Mouse (Mus musculus) left cerebral cortex, adult 8-10 months (tissue): Measurements from ENCODE around the gene Mettl9. TPM values are rescaled to one million over a fixed set of nuclear protein-coding genes. Genes with fewer than 3 reads are reported as not detected.

Experiments
- DNase-seq, 2 experiments: peaks; one replicate each; pipeline ENCODE4 v3.0.0; 2022; ENCODE audit warnings: low spot score in 2 of 2
- total RNA-seq, 4 experiments: library from RNA; stranded (reverse); gene quantifications; 2 replicates each; pipeline ENCODE4 v1.2.4; 2022

The Mettl9 gene
- total RNA-seq, 4 experiments from 2014 or later: 101 to 118 (median 101) TPM

DNA sequence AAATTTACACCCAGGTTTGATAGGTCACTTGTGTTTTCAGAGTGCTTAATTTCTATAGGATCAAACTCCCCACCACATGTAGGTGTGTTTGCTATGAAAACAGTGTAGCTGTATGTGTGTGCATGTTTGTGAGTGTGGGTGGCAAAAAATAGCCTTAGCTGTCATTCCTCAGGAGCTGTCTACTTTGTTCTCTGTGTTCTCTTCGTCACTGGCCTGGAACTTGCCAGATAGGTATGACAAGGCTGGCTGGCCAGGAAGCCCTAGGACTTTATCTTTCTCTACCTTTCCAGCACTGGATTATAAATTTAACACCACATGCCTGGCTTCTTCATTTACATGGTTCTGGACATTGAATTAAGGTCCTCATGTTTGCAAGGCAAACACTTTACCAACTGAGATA is 10.0 kb downstream of the Mettl9 start:
- DNase-seq: no peak

DNA sequence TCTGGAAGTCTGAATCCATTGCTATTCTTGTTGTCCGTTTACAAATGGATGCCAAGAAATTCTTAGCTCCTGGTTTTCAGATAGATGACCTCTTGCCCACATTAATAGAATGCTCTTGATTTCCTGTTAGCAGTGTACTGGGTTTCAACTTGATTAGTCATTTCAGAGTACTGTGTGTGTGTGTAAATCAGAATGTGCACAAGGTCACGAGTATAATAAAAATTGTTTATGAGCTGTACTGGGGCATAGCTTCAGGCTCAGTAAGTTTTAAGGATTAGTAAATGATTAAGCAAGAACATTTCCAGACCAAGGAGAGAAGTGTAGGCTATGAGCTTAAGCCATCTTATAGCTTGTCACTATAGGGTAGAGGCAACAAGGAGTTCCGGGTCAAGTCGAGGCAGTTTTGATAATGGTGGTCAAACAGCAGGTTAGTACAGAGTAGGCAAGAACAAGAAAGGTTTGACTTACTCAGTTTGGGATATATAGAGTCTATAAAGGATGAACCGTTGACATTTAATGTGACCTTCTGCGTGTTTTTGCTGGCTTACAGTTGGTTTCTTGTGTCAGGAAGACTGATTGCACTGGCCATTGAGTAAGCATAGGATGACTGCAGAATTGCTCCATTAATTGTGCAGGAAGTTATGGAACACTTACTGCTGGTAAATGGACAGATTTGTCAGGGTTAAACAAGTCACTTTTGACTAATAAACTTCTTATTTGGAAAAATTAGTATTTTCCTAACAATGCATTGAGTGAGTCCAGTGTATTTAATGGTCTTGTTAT is 11.6 kb downstream of the Mettl9 start:
- DNase-seq: no peak

GRCm38 (mm10) chr7:121047624-121048023 is 13.4 kb downstream of the Mettl9 start:
- no peak for DNase-seq

- no peak for DNase-seq
Observed at GRCm38 (mm10) chr7:121053071-121053470, 18.8 kb downstream of the Mettl9 start.

DNA sequence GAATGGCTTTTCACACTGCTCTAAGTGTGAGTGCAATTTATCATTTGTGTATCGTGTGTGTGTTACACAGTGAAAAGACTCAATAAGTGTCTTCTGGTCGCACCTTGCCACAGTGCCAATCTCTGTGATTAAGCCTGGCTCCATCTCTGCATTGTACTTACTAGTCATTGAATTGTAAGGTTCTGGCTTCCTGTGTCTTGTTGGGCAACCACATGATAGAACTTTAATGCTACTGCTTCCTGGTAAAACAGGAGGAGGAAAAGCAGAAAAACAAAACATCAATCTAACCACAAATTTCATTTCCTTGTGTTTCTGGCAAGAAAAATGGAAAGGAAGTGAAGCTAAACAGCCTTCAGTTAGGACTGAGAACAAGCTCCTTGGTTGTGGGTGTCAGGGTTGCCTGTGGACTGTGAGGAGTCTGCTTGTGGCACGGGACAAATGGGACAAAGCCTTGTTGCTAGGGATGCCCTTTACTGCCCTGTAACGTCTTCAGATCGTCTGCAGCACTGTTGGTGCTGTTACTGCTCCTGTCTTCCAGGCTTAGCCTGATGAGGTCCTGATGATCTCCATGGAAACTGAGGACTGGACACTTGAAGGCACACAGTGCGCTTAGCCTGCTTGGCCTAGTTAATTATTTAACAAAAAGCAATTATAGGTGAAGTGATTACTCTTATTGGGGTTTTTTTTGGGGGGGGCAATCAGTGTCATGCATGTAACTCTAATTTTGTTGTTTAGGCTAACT is 25.4 kb downstream of the Mettl9 start:
- no peak for DNase-seq

DNA sequence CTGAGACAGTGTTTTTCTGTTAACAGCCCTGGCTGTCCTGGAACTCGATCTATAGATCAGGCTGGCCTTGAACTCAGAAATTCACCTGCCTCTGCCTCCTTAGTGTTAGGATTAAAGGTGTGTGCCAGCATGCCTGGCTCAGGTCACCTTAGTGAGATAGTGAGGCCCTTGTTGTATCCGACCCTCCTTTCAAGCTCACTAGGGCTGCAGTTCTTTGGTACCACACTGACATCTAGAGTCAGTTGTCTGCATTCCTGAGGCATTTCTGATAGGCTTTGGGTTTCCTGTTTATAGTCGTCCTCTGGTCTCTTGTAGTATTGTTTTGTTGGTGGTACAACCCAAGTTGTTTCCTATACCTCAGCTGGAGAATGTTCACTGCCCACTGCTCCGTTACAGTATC is 30.1 kb downstream of the Mettl9 start:
- no peak for DNase-seq

DNA sequence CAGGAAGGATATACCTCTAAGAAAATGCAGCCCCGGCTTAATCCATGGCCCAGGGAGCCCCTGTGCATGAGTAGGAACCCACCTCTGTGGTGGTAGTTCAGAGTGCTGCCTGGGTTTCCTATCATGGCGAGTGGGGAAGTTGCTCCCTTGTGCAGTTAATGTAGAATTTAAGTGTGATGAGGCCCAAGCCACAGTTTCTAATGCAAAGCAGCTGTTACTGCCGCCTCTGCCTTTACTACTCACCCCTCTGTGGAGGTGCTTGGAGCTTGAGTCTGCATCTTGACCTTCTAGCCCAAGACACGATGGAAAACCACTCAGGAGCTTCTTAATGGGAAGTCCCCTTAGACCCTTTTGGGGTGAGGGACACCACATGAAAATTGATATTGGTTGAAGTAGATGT is 37.0 kb downstream of the Mettl9 start:
- no peak for DNase-seq

DNA sequence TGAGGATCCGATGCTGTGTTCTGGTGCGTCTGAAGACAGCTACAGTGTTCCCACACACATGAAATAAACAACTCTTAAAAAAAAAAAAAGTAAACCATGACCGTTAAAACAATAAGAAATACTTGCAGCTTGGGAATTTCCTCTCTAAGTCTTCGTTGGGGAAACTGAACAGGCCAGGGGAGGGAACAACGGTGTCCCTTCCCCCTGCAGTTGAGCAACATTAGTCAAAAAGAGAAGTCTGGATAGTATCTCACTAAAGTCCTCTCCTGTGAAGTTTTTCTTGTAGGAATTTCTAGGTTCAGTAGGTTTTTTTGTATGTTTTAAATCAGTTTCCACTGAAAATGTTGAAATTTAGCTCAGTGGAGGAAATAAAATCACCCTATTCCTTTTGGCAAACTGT is 38.3 kb downstream of the Mettl9 start:
- DNase-seq: no peak

DNA sequence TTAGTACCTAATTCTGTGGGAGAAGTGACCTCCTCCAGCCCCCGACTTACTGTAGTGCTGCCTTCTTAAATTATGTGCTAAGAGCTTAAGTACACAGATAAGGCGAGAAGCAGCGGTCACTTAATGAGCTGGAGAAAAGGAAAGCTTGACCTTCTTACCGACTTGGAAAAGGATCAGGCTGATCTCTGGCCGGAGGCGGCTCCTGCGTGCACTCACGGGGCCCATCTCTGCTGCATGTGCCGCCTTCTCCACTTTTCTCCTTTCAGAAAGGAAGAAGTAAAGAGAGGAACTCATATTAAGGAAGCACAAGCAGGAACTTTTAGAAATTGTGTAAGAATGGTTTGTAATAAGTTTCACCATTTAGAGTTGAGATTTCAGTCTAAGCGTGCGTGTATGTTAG is 40.0 kb downstream of the Mettl9 start, which contains the start of gene Igsf6:
Gene Igsf6 (minus strand): TSS at position 292 of the 400 bp plus-strand sequence.
- DNase-seq: no peak

GRCm38 (mm10) chr7:121074801-121075400 is 40.7 kb downstream of the Mettl9 start:
- no peak for DNase-seq

DNA sequence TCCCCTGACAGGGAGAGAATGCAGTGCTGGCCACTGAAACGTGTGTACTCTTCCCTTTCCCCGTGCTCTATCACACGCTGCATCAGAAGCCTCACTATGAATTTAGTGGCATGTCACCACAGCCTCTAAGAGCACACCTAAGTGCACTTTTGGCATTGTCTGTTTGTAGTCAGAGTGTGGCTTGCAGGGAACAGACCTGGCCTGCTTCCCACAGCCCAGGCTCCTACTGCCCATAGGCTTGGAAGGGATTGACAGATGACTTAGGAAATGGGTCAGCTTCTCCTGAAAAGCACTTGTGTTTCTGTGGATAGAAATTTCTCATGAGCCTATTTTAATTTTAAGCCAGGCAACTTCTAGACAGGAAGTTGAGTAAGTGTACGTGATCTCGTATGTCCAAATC is 41.2 kb downstream of the Mettl9 start:
- no peak for DNase-seq

DNA sequence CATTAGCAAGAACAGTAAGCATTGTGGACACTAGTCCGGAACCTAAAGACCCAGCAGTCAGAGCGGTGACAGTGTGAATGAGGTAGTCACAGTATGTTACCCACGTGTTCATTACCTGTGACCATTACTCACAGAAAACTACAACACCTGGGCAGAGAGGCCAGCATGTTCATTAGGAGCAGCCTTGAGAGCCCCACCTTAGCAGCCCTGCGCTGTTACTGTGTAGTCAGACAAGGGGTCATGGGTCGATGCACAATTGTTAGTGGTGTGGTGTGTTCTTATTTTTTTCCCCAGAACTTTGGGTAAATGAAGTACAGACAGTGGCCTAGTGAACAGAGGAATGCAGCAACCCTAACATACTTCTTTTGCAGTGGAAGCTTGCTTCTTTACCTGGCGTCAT is 43.1 kb downstream of the Mettl9 start:
- DNase-seq: no peak

- peak; percentile 29 to 52 for DNase-seq
Observed at GRCm38 (mm10) chr7:121077829-121078228, 43.6 kb downstream of the Mettl9 start.

DNA sequence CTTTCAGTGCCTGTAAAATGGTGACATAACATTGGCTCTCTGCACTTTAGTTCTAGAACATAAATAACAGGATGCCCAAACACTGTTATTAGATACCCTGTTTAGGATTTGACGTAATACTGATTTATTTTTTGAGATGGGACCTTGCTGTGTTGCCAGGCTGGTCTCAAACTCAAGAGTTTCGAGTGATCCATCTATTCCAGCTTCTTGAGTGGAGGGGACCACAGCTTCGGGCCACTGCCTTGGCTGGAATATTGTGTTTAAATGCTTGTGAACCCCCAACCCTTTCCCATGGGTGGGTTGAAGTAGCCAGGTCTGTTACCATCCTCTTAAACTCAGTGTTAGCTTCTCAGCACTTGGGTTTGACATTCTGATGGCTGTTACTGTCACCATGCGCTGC is 47.1 kb downstream of the Mettl9 start, which contains the start of gene Otoa:
Gene Otoa (plus strand): TSS at position 301 of the 400 bp plus-strand sequence.
- no peak for DNase-seq

DNA sequence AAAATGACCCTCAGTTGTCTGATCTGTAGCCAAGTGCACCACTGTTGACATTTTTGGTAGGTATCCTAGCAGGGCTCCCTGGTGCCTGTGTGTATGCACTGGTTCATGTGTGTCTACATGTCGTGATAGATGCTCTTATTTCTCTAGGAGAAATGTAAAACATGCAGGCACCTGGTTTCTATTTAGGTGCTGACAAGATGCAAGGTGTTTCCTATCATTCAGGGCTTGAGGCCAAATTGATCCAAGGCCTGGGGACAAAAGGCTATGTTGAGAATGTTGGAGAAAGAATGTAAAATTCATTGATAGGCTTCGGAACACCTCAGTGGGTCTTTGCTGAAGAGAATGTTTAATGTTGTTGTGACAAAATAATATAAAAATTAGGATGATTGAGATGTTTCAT is 47.6 kb downstream of the Mettl9 start:
- DNase-seq: no peak

GRCm38 (mm10) chr7:121082949-121083513 is 48.8 kb downstream of the Mettl9 start:
- DNase-seq: no peak

DNA sequence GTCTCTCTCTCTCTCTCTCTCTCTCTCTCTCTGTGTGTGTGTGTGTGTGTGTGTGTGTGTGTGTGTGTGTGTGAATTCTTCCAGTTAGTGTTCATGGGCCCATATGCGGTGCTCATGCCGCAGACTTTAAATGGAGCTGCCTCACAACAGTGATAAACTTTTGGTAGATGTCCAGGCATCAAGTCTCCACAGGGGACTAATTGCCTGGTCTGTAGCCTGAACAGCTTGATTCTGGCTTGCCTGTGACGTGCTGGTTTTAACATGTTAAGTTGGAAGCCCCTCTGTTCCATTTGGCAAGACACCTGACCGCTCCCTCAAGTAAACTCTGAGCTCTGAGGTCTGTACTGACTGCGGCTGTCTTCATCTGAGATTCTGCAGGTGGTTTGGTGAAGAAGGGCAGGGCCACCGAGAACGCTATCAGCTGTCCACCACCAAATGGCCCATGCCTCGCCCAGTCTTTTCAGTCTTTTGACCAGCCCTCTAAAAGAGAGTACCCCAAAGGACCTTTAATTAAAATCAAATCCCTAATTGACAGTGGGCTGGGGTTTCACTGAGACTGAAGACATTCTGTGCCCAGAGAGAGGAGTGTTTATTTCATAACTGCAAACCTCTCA is 50.7 kb downstream of the Mettl9 start:
- DNase-seq: no peak

DNA sequence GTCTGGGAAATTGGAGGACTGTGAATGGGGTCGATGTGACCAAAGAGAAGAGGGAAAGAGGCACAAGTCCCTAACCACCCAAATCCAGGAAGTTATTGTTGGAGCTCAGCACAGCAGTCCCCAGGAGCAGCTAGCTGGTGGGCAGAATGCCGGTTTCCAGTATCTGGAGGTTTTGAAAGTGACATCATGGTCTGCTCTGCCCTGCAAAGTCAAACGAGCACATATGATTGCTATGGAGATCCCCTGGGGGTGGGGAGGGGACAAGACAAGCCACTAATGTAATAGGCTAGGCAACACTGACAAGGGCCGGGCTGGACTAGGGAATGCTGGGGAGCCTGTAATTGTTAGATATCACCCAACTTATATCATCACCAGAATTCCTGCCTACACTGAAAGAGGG is 51.3 kb downstream of the Mettl9 start:
- no peak for DNase-seq

DNA sequence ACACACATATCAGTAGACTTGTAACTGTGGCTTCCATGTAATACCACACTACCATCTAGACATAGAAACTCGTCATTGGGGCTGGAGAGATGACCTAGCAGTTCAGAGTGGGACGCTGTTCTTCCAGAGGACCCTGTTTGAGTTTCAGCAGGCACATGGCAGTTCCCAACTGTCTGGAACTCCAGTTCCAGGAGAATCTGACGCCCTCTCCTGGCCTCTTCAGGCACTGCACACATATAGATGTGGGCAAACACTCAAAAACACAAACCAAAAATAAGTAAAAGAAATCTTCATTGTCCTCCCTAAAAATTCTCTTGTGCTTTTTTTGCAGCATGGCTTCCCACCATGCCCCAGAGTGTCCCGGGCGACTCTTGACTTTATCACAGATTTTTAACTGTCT is 54.5 kb downstream of the Mettl9 start:
- DNase-seq: no peak

DNA sequence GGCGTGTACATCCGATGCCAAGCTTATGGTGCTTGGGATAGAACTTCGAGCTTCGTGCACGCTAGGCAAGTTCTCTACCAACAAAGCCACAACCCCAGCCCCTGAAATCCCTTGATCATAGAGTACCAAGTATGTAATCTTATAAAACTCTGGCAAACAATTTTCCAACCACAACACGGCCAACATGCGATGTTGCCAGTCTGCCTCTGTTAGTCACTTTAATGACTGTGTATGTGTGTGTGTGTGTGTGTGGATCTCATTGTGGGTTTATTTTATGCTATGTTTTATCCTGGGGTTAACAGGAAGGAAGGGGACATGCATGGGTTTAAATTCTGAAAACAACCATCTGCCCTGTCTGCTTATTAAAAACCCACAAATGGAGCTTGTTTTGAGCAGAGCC is 56.5 kb downstream of the Mettl9 start:
- no peak for DNase-seq

DNA sequence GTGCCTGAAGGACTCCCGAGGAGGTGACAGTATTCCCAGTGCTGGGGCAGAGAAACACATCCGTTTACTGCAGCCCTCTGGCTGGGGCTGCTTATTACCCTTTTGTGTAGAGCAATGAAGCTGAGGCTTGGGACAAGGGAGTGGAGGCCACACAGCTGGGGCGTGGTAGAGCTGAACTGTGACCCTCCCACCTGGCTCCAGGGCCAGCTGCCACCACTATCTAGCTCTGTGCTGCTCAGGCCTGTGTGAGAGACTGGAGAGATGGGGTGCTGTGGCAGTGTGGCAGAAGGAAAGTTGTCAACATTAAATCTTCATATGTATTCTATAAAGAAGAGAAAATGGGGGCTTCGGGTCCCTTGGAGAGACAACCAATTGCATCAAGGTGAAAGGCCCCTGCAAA is 58.8 kb downstream of the Mettl9 start:
- DNase-seq: no peak
